Mouse (Mus musculus) frontal cortex, postnatal 10 days (tissue): ENCODE results near the gene Jag2.

Experiments
- DNase-seq, 2 experiments: peaks; one replicate each; pipeline ENCODE4 v3.0.0; 2022; ENCODE audit warnings: low spot score in 2 of 2, mixed read lengths in 1 of 2

Jag2 gene

GRCm38 (mm10) chr12:112941156-112941775, 11.7 kb upstream of the Jag2 start:
- no peak for DNase-seq

- DNase-seq = no peak
Observed at GRCm38 (mm10) chr12:112940710-112941109, 11.1 kb upstream of the Jag2 start.

GRCm38 (mm10) chr12:112940238-112940637, 10.7 kb upstream of the Jag2 start:
- no peak for DNase-seq

GRCm38 (mm10) chr12:112938873-112939565, 9.4 kb upstream of the Jag2 start:
- DNase-seq = no peak

- no peak for DNase-seq
Observed at GRCm38 (mm10) chr12:112938366-112938765, 8.8 kb upstream of the Jag2 start.

GRCm38 (mm10) chr12:112937906-112938305, 8.3 kb upstream of the Jag2 start:
- DNase-seq = no peak

- no peak for DNase-seq
Observed at GRCm38 (mm10) chr12:112932647-112933046, 3.1 kb upstream of the Jag2 start.

- DNase-seq = peak; percentile 62 to 67
Observed at GRCm38 (mm10) chr12:112928401-112929241, 955 bp downstream of the Jag2 start.

- DNase-seq = no peak
Observed at GRCm38 (mm10) chr12:112927265-112927664, 2.3 kb downstream of the Jag2 start.

GRCm38 (mm10) chr12:112925950-112926349, 3.6 kb downstream of the Jag2 start:
- no peak for DNase-seq

GRCm38 (mm10) chr12:112922541-112922940, 7.0 kb downstream of the Jag2 start:
- no peak for DNase-seq

GRCm38 (mm10) chr12:112921518-112921917, 8.1 kb downstream of the Jag2 start:
- DNase-seq = no peak

- DNase-seq = no peak
Observed at GRCm38 (mm10) chr12:112917906-112918305, 11.7 kb downstream of the Jag2 start.

- no peak for DNase-seq
Observed at GRCm38 (mm10) chr12:112917486-112917885, 12.1 kb downstream of the Jag2 start.

- DNase-seq = no peak
Observed at GRCm38 (mm10) chr12:112916698-112917400, 12.7 kb downstream of the Jag2 start.

GRCm38 (mm10) chr12:112915587-112915986, 14.0 kb downstream of the Jag2 start:
- DNase-seq = no peak

GRCm38 (mm10) chr12:112914527-112914926, 15.0 kb downstream of the Jag2 start:
- DNase-seq = no peak

- DNase-seq = no peak
Observed at GRCm38 (mm10) chr12:112912951-112913745, 16.4 kb downstream of the Jag2 start.

GRCm38 (mm10) chr12:112911701-112912100, 17.9 kb downstream of the Jag2 start:
- DNase-seq = no peak

GRCm38 (mm10) chr12:112908991-112909390, 20.6 kb downstream of the Jag2 start:
- DNase-seq = no peak

GRCm38 (mm10) chr12:112905001-112905400, 24.6 kb downstream of the Jag2 start:
- no peak for DNase-seq
